Mouse (Mus musculus) MN1 (cell line): ENCODE measurements around the gene Srp68.
"Not testable (repeated sequence)": the region's sequence is repeated elsewhere in the genome, so short reads cannot be mapped to it uniquely, and the experiment has no call there.

Source experiments
- DNase-seq: peaks from one replicate; pipeline ENCODE4 v3.0.0-alpha.2; 2016; ENCODE audit warnings: low spot score

Gene Srp68

GRCm38 (mm10) chr11:116282912-116283521 is 9.0 kb upstream of the Srp68 start:
- no peak for DNase-seq

- DNase-seq, result no peak
Measured at GRCm38 (mm10) chr11:116282089-116282488, 8.1 kb upstream of the Srp68 start.

GRCm38 (mm10) chr11:116281671-116282070 is 7.7 kb upstream of the Srp68 start:
- no peak for DNase-seq

GRCm38 (mm10) chr11:116280751-116281663 is 7.0 kb upstream of the Srp68 start, which contains the start of gene Galr2:
TSS of gene Galr2 (plus strand) at chr11:116280939.
- peak; percentile 50 for DNase-seq

GRCm38 (mm10) chr11:116277184-116277583 is 3.2 kb upstream of the Srp68 start:
- not testable (repeated sequence) for DNase-seq

GRCm38 (mm10) chr11:116273469-116274044 is 460 bp downstream of the Srp68 start:
- no peak for DNase-seq

GRCm38 (mm10) chr11:116272589-116273468 is 1.2 kb downstream of the Srp68 start:
- DNase-seq, result peak; percentile 34

GRCm38 (mm10) chr11:116269560-116269959 is 4.5 kb downstream of the Srp68 start:
- DNase-seq, result no peak

- no peak for DNase-seq
Measured at GRCm38 (mm10) chr11:116268313-116268712, 5.7 kb downstream of the Srp68 start.

- no peak for DNase-seq
Measured at GRCm38 (mm10) chr11:116267637-116268036, 6.4 kb downstream of the Srp68 start.

GRCm38 (mm10) chr11:116265850-116266249 is 8.2 kb downstream of the Srp68 start:
- DNase-seq, result no peak

GRCm38 (mm10) chr11:116265352-116265751 is 8.7 kb downstream of the Srp68 start:
- no peak for DNase-seq

GRCm38 (mm10) chr11:116260259-116260658 is 13.8 kb downstream of the Srp68 start:
- DNase-seq, result no peak

- no peak for DNase-seq
Measured at GRCm38 (mm10) chr11:116259461-116259860, 14.6 kb downstream of the Srp68 start.

- no peak for DNase-seq
Measured at GRCm38 (mm10) chr11:116255982-116256675, 17.9 kb downstream of the Srp68 start.

- DNase-seq, result no peak
Measured at GRCm38 (mm10) chr11:116255090-116255981, 18.7 kb downstream of the Srp68 start.

GRCm38 (mm10) chr11:116254627-116255026 is 19.4 kb downstream of the Srp68 start:
- peak; percentile 24 for DNase-seq

- no peak for DNase-seq
Measured at GRCm38 (mm10) chr11:116253076-116253600, 20.9 kb downstream of the Srp68 start.

- no peak for DNase-seq
Measured at GRCm38 (mm10) chr11:116250898-116251297, 23.1 kb downstream of the Srp68 start.
